Mouse (Mus musculus) hindbrain, embryonic 11.5 days (tissue): Measurements from ENCODE around the gene Fndc7. TPM values are rescaled to one million over a fixed set of nuclear protein-coding genes. Genes with fewer than 3 reads are reported as not detected.
A peak's percentile ranks its signal among the peaks of the same experiment; 100 is the strongest.
"Not testable (repeated sequence)": the region's sequence is repeated elsewhere in the genome, so short reads cannot be mapped to it uniquely, and the experiment has no call there.

Experiments used
- ATAC-seq: fragments of 200-750 bp; cut with Nextera tagmentation; 2 replicates; pipeline ENCODE4 v1.8.0; 2017; ENCODE audit warnings: mild to moderate bottlenecking, moderate TSS enrichment, moderate library complexity; ENCODE audit not compliant: low FRiP score
- DNase-seq: peaks from one replicate; pipeline ENCODE4 v3.0.0-alpha.2; 2015; ENCODE audit warnings: low spot score
- H3K27ac ChIP-seq: fragments of 300-500 bp; sonication (generic); 2 replicates; pipeline ENCODE4 v1.5.1; 2014; ENCODE audit warnings: mild to moderate bottlenecking, low read depth, low read length
- H3K27me3 ChIP-seq: fragments of 300-500 bp; sonication (generic); 2 replicates; pipeline ENCODE4 v1.6.1; 2014; ENCODE audit warnings: mild to moderate bottlenecking, low read length, moderate library complexity, mixed read lengths; ENCODE audit not compliant: control insufficient read depth, insufficient read depth
- H3K36me3 ChIP-seq: fragments of 300-500 bp; sonication (generic); 2 replicates; pipeline ENCODE4 v1.6.1; 2014; ENCODE audit warnings: mild to moderate bottlenecking, low read length, moderate library complexity, mixed read lengths; ENCODE audit not compliant: control insufficient read depth, insufficient read depth
- H3K4me1 ChIP-seq: fragments of 300-500 bp; sonication (generic); replicated peaks from 2 replicates; pipeline ENCODE4 v1.6.1; 2014; ENCODE audit warnings: low read length, mixed read lengths; ENCODE audit not compliant: control insufficient read depth, insufficient read depth
- H3K4me2 ChIP-seq: fragments of 300-500 bp; sonication (generic); replicated peaks from 2 replicates; pipeline ENCODE4 v1.6.1; 2014; ENCODE audit warnings: mild to moderate bottlenecking, low read depth, low read length
- H3K4me3 ChIP-seq: fragments of 300-500 bp; sonication (generic); 2 replicates; pipeline ENCODE4 v1.5.1; 2014; ENCODE audit warnings: low read depth, low read length
- H3K9ac ChIP-seq: fragments of 300-500 bp; sonication (generic); 2 replicates; pipeline ENCODE4 v1.6.1; 2014; ENCODE audit warnings: low read depth, low read length
- H3K9me3 ChIP-seq: fragments of 300-500 bp; sonication (generic); 2 replicates; pipeline ENCODE4 v1.6.1; 2016; ENCODE audit warnings: low read length; ENCODE audit not compliant: control insufficient read depth
- WGBS: fragments of 180-500 bp; shearing (Covaris S2); extraction: QIAGEN DNeasy Blood & Tissue Kit; methylation state at CpG from one replicate; pipeline ENCODE4 v1.1.7; 2014; 5-methylcytosine and 5-hydroxymethylcytosine counted together
- polyA plus RNA-seq: library from polyadenylated mRNA; unstranded; fragments of >200 nt; fragmentation: Nextera tagmentation; extraction: Ambion mirVana; gene quantifications from 2 replicates; pipeline ENCODE4 v1.2.1, GENCODE M21; 2014

Gene Fndc7
- polyA plus RNA-seq, 1 experiment from 2014 or later: not detected

GRCm38 (mm10) chr3:108844026-108844425, 45.8 kb downstream of the Fndc7 start:
- H3K36me3 ChIP-seq: no peaks in the 10 kb centered on the region
- no peak overlapping the region for H3K4me3 ChIP-seq
- 90% methylated on average over 6 of the region's 6 CpGs for WGBS
- no peak for DNase-seq
- H3K9me3 ChIP-seq: no peaks in the 10 kb centered on the region
- H3K4me1 ChIP-seq: no peaks in the 10 kb centered on the region
- H3K27ac ChIP-seq: no peak overlapping the region
- no peaks in the 10 kb centered on the region for H3K27me3 ChIP-seq
- ATAC-seq: no peak
- H3K4me2 ChIP-seq: no peak overlapping the region
- H3K9ac ChIP-seq: no peak overlapping the region

- no peaks in the 10 kb centered on the region for H3K9me3 ChIP-seq
- ATAC-seq: peak; percentile 64
- H3K27ac ChIP-seq: no peak overlapping the region
- H3K27me3 ChIP-seq: no peaks in the 10 kb centered on the region
- H3K4me3 ChIP-seq: peak overlapping the region; percentile 76
- H3K36me3 ChIP-seq: no peaks in the 10 kb centered on the region
- H3K4me1 ChIP-seq: no peaks in the 10 kb centered on the region
- no peak for DNase-seq
- H3K4me2 ChIP-seq: no peak overlapping the region
- H3K9ac ChIP-seq: no peak overlapping the region
- 60% methylated on average over 4 of the region's 4 CpGs for WGBS
These were observed 49.1 kb downstream of the Fndc7 start for GRCm38 (mm10) chr3:108840716-108841054.

- ATAC-seq: peak; percentile 98
- peak within 1 kb of the TSS; percentile 71 for H3K9ac ChIP-seq
- peak within 1 kb of the TSS; percentile 42; the same call in 1 of the 2 replicates for H3K27ac ChIP-seq
- no peaks in the 10 kb centered on the region for H3K27me3 ChIP-seq
- H3K9me3 ChIP-seq: no peaks in the 10 kb centered on the region
- no peaks in the 10 kb centered on the region for H3K36me3 ChIP-seq
- H3K4me1 ChIP-seq: no peaks in the 10 kb centered on the region
- DNase-seq: peak; percentile 99
- H3K4me2 ChIP-seq: peak within 1 kb of the TSS; percentile 71
- under 1% methylated on average over 49 of the region's 56 CpGs for WGBS
- peak within 1 kb of the TSS; percentile 76 for H3K4me3 ChIP-seq
These were observed 49.6 kb downstream of the Fndc7 start, which contains the start of gene Stxbp3 for GRCm38 (mm10) chr3:108840000-108840715. Gene Stxbp3 (minus strand): TSS chr3:108840526.

GRCm38 (mm10) chr3:108839647-108839999, 50.2 kb downstream of the Fndc7 start:
- H3K4me1 ChIP-seq: no peaks in the 10 kb centered on the region
- no peaks in the 10 kb centered on the region for H3K27me3 ChIP-seq
- WGBS: 15% methylated on average over 8 of the region's 8 CpGs
- ATAC-seq (peak; percentile 2; the same call in 1 of the 2 replicates), DNase-seq (no peak)
- H3K9me3 ChIP-seq: no peaks in the 10 kb centered on the region
- peak overlapping the region; percentile 71 for H3K9ac ChIP-seq
- H3K27ac ChIP-seq: peak overlapping the region; percentile 42; the same call in 1 of the 2 replicates
- peak overlapping the region; percentile 71 for H3K4me2 ChIP-seq
- no peaks in the 10 kb centered on the region for H3K36me3 ChIP-seq
- peak overlapping the region; percentile 76 for H3K4me3 ChIP-seq

- H3K4me1 ChIP-seq: no peaks in the 10 kb centered on the region
- DNase-seq (no peak), ATAC-seq (no peak)
- no peak overlapping the region for H3K4me3 ChIP-seq
- H3K27me3 ChIP-seq: no peaks in the 10 kb centered on the region
- no peak overlapping the region for H3K9ac ChIP-seq
- 84% methylated on average over 7 of the region's 7 CpGs for WGBS
- H3K4me2 ChIP-seq: no peak overlapping the region
- H3K9me3 ChIP-seq: no peaks in the 10 kb centered on the region
- H3K27ac ChIP-seq: no peak overlapping the region
- H3K36me3 ChIP-seq: no peaks in the 10 kb centered on the region
These were observed 50.8 kb downstream of the Fndc7 start for GRCm38 (mm10) chr3:108838980-108839379.

GRCm38 (mm10) chr3:108836931-108837330, 52.9 kb downstream of the Fndc7 start:
- DNase-seq: no peak
- Histone ChIP-seq H3K36me3 (no peaks in the 10 kb centered on the region), H3K27me3 (no peaks in the 10 kb centered on the region), H3K4me2 (no peak overlapping the region), H3K4me3 (no peak overlapping the region), H3K27ac (no peak overlapping the region), H3K9ac (no peak overlapping the region), H3K4me1 (no peaks in the 10 kb centered on the region), H3K9me3 (no peaks in the 10 kb centered on the region)
- no peak for ATAC-seq
- WGBS: 93% methylated on average over 6 of the region's 6 CpGs

- not testable (repeated sequence) for H3K36me3 ChIP-seq, ATAC-seq, H3K9ac ChIP-seq, H3K4me1 ChIP-seq, H3K4me3 ChIP-seq, DNase-seq, H3K9me3 ChIP-seq, H3K27ac ChIP-seq, H3K27me3 ChIP-seq, H3K4me2 ChIP-seq
- 92% methylated on average over 1 of the region's 1 CpGs for WGBS
These were observed 56.1 kb downstream of the Fndc7 start for GRCm38 (mm10) chr3:108833717-108834116.

GRCm38 (mm10) chr3:108831750-108832149, 58.1 kb downstream of the Fndc7 start:
- no peak for ATAC-seq
- H3K4me1 ChIP-seq: no peaks in the 10 kb centered on the region
- no peaks in the 10 kb centered on the region for H3K36me3 ChIP-seq
- no peak overlapping the region for H3K9ac ChIP-seq
- H3K27ac ChIP-seq: no peak overlapping the region
- H3K4me2 ChIP-seq: no peak overlapping the region
- no peaks in the 10 kb centered on the region for H3K27me3 ChIP-seq
- H3K4me3 ChIP-seq: no peak overlapping the region
- 96% methylated on average over 6 of the region's 6 CpGs for WGBS
- H3K9me3 ChIP-seq: no peaks in the 10 kb centered on the region
- DNase-seq: no peak

- no peak overlapping the region for H3K4me3 ChIP-seq
- DNase-seq (no peak), ATAC-seq (no peak)
- no peak overlapping the region for H3K9ac ChIP-seq
- no peaks in the 10 kb centered on the region for H3K27me3 ChIP-seq
- WGBS: 90% methylated on average over 11 of the region's 11 CpGs
- no peaks in the 10 kb centered on the region for H3K9me3 ChIP-seq
- no peaks in the 10 kb centered on the region for H3K36me3 ChIP-seq
- H3K4me2 ChIP-seq: no peak overlapping the region
- no peak overlapping the region for H3K27ac ChIP-seq
- H3K4me1 ChIP-seq: no peaks in the 10 kb centered on the region
These were observed 59.3 kb downstream of the Fndc7 start for GRCm38 (mm10) chr3:108830493-108830892.
